Mouse (Mus musculus) T-helper 2 cell (primary cell): ENCODE data around the gene Atg16l2.

Experiments
- in situ Hi-C: fragments of 300-600 bp; cut with MboI, MseI; formaldehyde crosslinking; loops from one replicate; pipeline ENCODE4 v1.15.1; 2025; ENCODE audit warnings: high pct_unique_total_duplicates

Atg16l2 gene

DNA sequence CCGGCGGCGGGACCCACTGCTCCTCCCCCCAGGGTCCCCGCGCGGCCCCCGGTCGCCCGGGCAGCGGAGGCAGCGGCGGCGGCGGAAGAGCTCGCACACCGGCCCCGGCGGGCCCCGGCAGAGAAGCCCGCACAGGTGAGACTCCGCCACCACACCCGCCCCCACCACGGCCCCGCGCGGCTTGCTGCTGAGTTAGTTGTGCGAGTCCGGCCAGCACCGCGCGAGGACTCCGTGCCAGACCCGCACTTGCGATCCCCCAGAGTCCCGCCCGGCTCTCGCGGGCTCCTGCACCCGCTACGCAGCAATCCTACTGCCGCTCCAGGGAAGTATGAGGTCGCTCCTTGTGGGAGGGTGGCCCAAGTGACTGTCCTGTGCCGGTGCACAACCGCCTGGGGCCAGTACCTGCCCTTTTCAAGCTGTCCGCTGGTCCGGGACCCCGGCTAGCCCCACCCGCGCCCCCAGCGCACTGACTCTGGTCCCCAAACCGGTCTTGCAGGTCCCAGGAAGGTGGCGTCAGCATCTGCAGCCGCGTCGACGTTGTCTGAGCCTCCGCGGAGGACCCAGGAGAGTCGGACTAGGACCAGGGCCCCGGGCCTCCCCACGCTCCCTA, 19.3 kb upstream of the Atg16l2 start:
- in situ Hi-C loops, result no loop called here

DNA sequence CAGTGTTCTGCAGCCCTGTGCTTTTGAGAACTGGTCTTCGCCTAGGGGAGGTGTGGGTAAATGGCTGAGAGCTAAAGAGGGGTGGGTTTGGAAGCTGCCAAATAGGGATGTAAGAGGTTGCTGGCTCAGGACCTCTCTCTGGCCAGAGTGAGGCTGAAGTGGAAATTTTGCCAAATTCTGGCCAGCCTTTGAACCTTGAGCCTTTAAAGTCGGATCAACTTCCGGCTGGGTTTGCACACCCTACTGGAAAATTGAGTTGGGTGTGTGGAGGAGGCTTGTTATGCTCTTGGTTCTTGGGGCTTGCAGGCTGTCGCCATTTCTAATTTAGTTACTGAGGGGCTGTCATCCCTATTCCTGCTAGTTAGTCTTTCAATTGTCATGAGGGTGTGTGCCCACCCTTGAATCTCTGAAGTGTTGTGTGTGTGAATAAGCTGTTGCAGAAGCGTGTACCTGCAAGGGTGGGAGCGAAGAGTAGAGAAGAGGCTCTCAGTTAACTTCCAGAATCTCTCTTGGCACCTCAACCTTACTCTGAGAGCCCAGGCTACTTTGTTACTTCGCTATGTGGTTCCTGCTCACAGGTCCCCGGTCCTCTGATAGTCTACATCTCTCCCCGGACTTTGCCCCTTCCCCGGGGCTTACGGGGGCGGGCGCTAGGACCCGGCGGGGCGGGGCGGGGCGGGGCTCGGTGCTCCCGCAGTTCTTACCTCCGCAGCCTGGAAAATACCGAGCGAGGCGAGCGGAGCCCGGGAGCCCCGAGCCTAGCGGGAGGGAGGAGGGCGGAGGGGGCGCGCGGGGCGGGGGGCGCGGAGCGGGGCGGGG, 18.6 kb upstream of the Atg16l2 start:
- in situ Hi-C loops, result no loop called here

DNA sequence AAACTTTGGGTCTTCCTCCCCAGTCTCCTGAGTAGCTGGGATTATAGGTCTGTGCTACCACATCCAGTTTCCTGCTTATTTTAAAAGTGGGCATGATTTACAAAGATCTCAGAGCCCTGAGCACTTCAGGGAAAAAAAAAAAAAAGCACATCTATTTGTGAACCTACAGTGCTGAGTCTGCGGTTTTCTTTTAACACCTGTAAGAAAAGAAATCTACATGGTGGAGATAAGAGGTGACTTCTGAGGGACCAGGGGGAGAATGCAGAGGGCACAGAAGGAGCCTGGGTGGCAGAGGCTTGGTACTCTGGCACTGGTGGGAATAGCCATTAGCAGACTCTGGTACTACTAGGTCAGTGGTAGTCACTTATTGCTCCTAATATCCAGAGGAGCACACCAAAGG, 17.7 kb upstream of the Atg16l2 start:
- in situ Hi-C loops, result loop anchor here (5.0 kb wide), 1 partner anchor 53 kb away; no protein-coding TSS in a partner anchor

DNA sequence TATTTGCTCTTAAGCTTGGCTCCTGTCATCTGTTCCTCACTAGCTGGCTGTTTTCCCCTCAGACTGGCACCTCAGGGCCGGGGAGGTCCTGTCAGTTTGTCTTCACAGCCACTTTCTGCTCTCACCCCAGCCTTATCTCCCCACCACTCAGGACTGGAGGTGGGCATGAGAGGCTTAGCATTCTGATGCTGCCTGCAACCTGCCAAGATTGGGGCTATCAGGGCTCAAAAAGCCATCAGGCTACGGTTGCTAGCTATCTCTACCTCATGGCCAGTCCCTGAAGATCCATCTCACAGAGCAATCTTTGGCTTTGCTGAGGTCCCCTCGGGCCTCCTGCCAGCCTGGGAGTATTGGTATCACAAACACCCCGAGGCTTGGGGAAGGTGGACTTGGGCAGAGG, 16.8 kb upstream of the Atg16l2 start:
- in situ Hi-C loops, result loop anchor here (5.0 kb wide), 1 partner anchor 53 kb away; no protein-coding TSS in a partner anchor

DNA sequence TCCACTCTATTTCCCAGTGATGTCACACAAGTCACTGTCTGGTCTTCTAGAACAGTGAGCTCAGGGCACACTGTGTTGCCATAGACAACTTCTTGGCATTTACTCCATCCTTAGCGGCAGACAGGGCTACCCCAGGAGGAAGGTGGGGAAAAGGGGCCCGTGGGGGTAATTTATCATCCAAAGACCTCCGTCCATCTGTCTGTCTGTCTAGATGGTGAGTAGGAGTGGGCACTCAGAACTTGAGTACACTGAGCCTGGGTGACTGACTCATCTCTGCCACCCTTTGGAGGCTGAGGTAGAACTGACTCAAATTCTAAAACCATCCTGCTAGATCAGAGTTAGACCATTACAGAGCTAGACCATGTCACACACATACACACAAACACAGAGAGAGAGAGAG, 15.0 kb upstream of the Atg16l2 start, which contains the start of gene Stard10:
Gene Stard10 (plus strand): TSS at position 73 of the 400 bp plus-strand sequence.
- in situ Hi-C loops, result loop anchor here (5.0 kb wide), 1 partner anchor 55 kb away; no protein-coding TSS in a partner anchor

DNA sequence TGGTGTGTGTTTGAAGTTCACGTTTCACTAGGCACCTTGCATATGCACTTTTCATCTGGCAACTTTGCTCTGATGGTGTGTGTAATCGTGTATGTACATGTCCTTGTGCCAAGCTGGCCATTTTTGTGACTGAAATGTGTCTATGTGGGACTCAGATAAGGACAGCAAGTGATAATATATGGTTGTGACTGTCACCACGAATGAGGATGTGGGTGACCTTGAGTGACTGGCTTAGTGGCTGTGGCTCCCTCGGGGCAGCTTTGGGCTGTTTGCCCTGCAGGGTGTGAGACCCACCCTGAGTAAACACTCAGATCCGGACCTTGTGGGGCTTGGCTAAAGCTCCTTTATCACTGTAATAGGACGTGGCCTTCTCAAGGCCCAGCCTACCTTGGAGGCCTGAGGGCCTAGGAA, 14.5 kb upstream of the Atg16l2 start:
- in situ Hi-C loops, result loop anchor here (5.0 kb wide), 1 partner anchor 56 kb away; no protein-coding TSS in a partner anchor

DNA sequence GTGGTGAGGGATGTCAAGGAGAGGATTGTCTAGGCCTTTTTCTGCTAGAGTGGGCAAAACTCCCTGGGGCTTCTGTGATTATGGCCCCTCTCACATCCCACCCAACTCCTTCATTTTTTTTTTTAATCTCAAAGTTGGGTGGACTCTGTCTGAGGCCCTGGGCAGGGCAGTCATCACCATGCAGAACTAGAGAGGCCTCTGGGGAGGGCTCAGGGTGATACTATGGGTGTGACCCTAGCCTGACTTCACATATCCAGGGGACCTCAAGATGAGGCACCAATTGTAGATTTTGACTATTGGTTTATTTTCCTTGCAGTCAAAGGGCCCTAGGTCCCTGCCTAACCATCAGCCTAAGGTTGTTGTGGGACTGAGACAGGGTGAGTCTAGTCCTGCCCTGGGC, 13.6 kb upstream of the Atg16l2 start:
- in situ Hi-C loops, result loop anchor here (5.0 kb wide), 1 partner anchor 57 kb away; no protein-coding TSS in a partner anchor

DNA sequence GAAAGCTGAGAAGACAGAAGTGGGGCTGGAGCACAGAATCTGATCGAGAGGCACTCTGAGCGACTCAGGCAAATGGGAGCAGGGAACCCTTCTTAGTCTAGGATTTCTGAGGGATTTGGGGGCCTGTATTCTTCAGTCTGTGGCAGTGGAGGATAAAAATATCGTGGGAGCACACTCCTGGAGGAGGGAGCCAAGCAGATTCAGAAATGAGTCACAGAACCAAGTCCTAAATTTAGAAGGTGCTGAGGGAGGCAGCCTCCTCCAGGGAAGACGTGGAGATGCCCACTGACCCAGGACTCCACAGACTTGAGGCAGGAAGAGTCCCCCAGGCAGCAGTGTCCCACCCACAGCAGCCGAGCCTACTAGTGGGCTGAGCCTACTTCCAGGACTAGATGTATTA, 12.3 kb upstream of the Atg16l2 start:
- in situ Hi-C loops, result no loop called here

DNA sequence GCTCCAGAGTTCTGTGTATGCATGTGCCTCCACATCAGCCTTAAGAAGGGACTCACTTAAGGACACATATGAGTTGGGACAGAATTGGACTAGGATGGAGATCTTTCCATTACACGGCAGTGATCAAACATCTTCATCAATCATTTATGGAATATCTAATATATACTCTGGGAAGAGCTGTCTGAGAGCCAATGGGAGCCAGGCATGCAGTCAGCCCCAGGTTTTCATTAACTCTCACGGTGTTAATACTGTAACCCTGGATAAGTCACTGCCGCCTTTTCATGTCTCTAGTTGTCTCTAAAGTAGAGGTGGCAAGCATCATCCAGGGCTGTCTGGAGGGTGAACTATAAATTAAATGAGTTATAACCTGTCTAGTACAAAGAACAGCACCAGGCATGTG, 11.0 kb upstream of the Atg16l2 start:
- in situ Hi-C loops, result no loop called here

DNA sequence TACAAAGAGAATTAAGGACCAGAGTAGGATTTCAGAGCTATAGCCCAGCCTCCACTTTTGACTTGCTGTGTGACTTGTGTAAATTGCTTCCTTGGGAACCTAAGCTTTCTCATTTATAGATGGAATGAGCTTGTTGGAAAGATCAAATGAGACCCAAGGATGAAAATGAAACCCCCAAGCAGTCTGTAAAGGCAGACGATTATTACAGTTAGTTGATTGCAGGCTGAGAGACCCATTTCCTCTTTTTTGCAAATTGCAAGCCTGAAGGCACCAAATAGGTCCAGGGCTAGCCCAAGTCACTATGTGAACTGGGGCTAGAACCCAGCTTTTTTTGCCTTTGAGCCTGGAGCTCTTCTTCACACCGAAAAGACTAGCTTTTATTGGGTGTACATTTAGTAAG, 9.0 kb upstream of the Atg16l2 start:
- in situ Hi-C loops, result no loop called here

DNA sequence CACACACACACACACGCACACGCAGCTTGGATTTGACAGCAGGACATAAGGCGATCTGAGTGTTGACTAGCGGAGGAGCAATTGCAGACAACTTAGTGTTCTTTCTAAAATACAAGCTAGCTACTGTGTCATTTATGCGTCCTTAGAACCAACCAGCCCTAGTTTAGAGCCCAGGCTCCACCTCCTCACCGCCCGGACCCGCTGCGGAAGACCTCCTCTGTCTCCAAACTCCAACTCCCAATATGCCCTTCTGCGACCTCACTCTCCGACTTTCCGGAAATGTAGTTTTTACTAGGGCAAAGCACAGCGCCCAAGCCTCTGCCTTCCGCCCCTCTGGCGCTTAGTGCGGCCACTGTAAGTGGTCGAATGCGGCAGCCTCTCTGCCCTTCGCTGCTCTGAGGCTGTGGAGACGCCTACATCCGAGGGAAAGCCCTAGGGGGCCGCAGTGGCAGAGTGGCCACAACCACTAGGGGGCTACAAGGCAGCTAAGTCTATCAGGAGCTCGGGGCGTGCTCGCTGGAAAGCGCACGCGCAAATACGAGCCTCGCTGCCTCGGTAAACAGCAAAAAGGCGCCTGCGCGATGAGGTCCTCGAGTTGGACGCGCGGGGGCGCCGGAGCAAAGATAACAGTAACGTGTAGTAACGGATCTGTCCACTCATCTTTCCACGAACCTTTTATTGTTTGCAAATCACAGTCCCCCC, 8.4 kb upstream of the Atg16l2 start:
- in situ Hi-C loops, result no loop called here

DNA sequence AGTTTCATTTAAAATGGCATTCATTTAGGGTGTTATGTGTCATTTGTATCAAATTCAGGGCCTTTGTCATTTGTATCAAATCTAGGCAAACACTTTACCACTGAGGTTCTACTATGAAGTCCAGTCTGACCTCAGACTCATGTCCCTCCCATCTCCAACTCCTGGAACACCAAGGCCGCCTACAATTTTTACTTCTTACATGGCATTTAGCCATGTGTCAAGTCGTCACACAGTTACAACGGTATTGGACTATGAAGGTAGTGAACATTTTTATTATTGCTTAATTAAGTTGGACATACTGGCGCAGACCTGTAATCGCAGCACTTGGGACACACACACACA, 7.9 kb upstream of the Atg16l2 start:
- in situ Hi-C loops, result no loop called here

DNA sequence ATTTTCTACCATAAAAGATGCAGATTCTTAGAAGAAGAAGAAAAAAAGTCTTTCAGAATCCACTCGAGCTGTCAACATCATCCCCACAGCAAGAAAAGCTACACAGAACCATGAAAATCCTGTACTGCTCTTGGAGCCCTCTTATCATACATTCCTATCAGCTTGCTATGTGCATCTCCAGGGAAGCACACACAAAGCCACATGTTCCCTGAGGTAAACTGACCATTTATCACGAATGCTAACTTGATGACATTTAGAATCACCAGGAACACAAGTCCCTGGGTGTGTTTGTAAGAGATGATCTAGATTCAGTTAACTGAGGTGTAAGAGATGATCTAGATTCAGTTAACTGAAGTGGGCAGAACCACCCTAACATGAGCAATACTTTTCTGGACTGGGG, 4.8 kb upstream of the Atg16l2 start:
- in situ Hi-C loops, result no loop called here

DNA sequence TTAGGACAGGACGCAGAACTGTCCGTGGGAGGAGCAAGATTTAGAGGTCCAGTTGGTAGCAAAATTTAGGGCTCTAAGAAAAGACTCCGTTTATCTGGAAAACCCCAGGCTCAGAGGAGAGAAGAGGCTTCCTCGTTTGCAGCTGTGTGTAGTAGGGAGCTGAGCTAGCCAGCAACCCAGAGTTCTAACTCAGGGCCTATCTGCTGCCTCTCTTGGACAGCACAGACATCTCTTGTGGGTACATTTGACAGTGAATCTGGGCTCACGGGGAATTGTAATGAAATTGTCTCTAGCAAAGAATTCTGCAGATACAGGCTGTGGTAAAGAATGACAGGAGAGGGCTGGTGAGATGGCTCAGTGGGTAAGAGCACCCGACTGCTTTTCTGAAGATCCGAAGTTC, 640 bp upstream of the Atg16l2 start:
- in situ Hi-C loops, result no loop called here

DNA sequence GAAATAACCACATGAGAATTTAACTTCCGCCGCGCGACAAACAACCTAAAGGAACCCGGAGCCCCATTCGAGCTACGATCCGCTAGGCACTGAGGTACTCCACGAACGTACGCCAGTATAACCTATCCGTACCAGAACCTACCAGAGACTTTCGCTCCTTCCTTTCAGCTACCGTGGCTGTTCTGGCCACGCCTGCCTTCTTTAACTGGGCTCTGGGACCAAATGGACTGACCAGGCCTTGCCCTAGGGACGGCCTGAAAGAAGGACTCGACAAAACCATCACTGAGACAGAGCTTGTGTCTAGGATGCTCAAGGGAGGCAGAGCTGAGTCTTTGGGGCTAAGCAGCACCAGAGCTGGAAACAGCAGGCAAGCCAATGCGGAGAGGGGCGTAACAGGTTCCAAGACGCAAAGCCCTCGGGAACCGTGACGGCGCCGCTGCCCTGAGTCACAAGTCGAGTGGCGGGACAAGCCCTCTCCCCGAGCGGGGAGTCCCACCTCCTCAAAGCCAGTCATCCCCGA, 630 bp downstream of the Atg16l2 start:
- in situ Hi-C loops, result no loop called here

DNA sequence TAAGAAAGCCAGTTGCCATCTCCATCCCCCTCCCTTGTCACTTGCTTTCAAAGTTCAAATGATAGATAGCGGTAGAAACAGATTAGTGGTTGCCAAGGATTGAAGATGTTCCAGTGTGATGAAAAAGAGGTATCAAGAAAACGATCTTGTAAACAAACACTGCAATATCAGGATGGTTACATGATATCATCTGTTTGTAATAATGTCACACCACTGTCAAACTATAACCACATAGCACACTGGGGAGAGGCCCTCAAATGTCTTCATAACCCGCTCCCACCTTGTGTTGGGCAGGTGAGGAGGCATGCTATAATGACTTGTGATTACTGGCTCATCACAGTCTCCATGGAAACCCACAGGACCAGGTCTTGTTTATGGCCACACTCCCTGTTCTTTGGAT, 3.7 kb downstream of the Atg16l2 start:
- in situ Hi-C loops, result no loop called here

DNA sequence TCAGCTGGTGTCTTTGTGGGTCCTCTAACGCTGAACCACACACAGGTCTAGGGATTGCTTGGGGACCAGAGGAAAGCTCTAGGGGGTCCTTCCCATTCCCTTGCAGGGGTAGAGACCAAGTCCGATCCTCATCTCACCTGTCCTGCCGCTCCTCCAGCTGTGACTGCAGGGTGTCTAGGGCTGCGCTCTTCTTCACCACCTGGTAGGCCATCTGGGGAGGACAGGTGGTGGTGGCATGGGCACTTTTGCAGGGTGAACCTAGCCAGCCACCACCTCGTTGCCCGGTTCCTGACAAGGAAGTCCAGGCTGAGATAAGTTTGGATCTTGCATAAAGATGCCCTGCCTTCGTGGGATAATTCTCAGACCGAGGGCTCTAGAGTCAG, 5.0 kb downstream of the Atg16l2 start:
- in situ Hi-C loops, result no loop called here

DNA sequence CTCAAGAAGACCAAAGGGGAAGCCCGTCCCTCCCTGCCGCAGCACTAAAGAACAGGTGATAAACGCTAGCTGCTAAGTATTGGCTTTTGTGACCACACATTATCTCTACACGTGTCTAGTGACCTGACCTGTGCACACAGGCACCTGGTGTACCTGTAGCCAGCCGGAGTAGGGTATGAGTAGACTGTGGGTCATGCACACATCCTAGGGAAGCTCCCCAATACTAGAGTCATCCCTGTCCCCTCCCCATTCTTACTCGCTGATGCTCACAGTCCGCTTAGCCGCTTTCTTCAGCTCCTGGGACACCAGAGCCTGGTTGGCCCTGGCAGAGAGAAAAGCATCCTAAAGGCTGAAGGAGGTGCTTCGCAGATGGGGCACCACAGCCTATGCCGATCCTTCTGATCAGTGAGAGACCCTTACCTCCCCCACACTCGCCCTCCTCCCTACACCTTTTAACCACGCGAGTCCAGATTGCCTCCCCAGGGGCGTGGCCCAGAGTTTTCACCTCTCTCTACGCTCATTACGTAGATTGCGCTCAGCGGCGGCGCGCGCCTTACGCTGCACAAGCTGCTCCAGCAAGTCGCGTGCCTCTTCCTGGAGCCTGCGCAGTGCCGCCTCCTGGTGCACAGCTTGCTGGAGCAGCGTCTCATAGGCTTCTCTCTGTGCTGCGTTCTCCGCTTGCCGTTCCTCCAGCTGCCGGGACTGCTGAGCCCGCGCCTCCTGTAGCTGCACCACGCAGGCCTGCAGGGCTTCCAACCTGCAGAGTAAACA, 5.6 kb downstream of the Atg16l2 start:
- in situ Hi-C loops, result no loop called here

DNA sequence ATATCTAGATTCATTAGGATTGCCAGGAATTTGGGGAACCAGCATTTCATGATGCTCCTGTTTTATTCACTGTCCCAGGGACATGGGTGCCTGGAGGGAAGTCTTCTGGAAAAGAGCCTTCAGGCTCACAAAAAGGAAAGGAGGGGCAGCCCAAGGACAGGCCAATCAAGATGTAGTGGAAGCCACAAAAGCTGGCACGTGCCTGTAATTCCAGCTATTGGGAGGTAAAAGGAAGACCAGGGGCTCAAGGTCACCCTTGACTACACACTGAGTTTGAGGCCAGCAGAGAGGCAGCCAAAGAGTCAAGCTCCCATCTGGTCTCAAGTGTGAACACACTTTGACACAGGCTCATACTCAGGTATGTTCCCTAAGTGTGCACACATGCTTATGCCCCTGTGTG, 6.6 kb downstream of the Atg16l2 start:
- in situ Hi-C loops, result no loop called here

DNA sequence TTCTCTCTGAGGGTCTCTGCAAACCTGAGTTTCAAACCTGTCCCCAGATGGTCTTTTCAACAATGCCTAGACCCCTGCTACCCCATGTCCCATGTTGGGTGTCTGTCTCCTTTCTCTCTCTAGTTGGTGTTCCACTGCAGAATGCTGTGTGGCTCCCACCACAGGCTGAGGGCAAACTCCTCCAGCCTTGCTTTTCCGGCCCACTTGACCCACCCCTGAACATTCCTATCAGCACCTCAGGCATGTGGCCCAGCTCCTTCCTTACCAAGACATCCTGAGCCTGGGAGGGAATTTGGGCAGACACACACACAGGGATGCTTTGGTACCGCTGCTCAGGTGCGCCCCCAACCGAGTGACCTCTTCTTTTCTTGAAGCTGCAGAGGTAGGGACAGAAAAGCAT, 8.4 kb downstream of the Atg16l2 start:
- in situ Hi-C loops, result no loop called here

DNA sequence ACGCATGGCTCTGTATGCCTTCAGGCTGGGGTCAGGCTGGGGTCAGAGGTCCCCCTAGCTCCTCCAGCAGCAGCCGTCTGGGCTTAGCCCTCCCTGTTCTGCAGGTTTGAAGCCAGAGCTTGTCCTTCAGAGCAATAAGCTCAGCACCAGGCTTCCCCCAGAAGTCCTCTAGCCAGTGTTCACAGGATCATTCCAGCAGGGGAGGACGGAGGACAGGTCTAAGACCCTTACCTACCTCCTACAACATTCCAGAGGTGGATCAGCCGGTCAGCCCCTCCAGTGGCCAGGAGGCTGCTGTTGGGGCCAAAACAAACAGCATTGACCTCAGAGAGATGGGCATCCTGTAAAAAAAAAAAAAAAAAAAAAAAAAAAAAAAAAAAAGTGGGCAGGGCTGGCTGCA, 8.9 kb downstream of the Atg16l2 start:
- in situ Hi-C loops, result no loop called here

DNA sequence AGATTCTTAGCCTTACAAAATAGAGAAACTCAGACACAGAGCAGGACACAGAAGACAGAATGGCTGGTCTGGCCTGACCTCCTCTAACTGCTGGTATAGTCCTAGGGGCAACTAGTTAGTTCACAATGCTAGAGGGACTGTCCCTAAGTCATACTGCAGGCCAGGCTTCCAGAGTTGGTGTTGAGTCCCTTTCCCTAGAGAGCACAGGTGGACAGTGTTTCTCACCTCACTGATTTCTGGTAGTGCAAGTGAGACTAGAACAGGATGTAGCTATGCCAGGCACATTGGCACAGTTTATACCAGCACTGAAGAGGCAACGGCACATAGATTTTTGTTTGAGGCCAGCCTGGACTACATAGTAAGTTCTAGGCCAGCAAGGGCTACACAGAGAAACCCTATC, 9.4 kb downstream of the Atg16l2 start:
- in situ Hi-C loops, result no loop called here
